Mouse (Mus musculus) colon, adult 2 months (tissue): ENCODE data around the gene Tjp1. TPM values are rescaled to one million over a fixed set of nuclear protein-coding genes. Genes with fewer than 3 reads are reported as not detected.

Experiments
- polyA plus RNA-seq: library from polyadenylated mRNA; depleted of rRNA; stranded (reverse); fragments of >200 nt; gene quantifications from 2 replicates; pipeline ENCODE4 v1.2.3, GENCODE M21; 2012; rRNA removed

Tjp1 gene
- 16.6 and 17.4 TPM in 2 replicates for polyA plus RNA-seq

DNA sequence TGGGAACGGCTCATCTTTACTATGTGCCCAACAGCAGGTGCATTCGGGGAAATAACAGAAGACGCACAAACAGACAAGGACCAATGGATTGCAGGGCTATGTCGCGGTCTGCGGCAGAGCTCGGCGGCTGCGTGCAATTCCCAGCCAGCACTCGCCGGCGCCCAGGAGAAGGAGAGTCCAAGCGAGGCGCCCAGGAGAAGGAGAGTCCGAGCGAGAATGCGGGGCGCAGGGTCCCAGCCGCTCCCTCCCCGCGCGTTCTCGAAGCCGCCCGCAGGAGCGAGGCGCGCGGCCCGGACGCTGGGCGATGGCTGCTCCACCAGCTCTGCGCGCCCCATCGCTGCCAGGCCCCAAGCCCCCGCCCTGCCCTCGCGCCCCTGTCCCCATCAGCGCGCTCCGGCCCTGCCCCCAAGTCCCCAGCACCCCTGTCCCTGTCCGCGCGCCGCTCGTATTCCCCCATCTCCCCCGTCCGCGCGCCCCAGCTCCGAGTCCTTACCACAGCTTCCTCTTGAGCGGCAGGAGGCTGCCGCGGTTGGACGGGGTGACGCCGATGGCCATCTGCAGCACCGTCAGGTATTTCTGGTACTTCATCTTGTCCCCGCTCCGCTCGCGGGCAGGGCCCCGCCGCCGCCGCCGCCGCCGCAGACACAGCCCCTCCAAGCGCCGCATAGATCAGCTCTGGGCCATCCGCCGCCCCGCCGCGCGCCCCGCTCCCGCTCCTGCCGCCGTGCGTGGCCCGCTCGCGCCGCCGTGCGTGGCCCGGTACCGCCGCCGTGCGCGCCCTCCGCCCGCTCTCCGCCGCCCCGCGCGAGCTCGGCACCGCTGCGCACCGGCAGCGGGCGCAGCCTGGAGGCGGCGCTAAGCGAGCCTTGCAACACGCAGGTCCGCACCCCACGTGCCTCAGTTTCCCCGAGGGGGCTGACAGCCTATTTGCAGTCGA lies at the start of gene Tjp1:
Gene Tjp1, minus strand, starts transcription at position 711 of the 937 bp plus-strand sequence.

Other genes with a start within 250 kb of the Tjp1 start
- 2.7 and 3.9 TPM in 2 replicates for gene Tarsl2, start 117.1 kb upstream of the Tjp1 start, polyA plus RNA-seq
- 93.3 and 145 TPM in 2 replicates for gene Tm2d3, start 163.4 kb upstream of the Tjp1 start, polyA plus RNA-seq